Mouse (Mus musculus) left cerebral cortex, postnatal 25 days (tissue): ENCODE measurements at regions not wholly inside any gene's neighbourhood (a gene's known extent, or its start where the extent isn't known, plus 50 kb on each side); places are given as distances from the start of the nearest gene placed in this dataset.
"Not testable (repeated sequence)": the region's sequence is repeated elsewhere in the genome, so short reads cannot be mapped to it uniquely, and the experiment has no call there.

Source experiments
- DNase-seq, 2 experiments: peaks; one replicate each; pipeline ENCODE4 v3.0.0; 2022; ENCODE audit warnings: low spot score in 2 of 2, mixed read lengths in 1 of 2
- intact Hi-C: fragments of 180-260 bp; cut with DNase I; formaldehyde crosslinking; loops from one replicate; pipeline ENCODE4 v1.15.1; 2025

- no peak for DNase-seq
- intact Hi-C loops, result no loop called here
Measured at GRCm38 (mm10) chr10:20891426-20891825, 60.9 kb upstream of the Ahi1 start.

GRCm38 (mm10) chr10:20883618-20884017, 68.7 kb upstream of the Ahi1 start:
- no peak for DNase-seq
- intact Hi-C loops, result no loop called here

DNA sequence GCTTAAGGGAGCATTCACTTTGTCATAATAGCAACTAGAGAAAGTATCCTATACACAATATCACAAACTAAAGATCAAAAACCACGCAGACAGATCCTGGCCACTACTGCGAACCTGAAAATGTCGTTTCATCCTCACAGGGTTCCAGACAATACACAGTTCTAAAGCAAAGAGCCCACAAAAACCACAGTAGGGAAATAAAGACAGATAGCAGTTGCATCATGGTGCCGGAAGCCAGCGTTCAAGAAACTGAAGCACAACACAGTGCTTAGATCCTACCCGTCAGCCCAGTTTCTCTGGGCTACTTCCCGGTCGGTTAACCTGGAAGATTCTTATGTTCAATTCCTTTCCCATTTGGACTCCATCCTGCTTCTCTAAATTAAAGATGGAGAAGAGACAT, 69.7 kb upstream of the Ahi1 start:
- DNase-seq, result no peak
- intact Hi-C loops, result no loop called here

- DNase-seq, result no peak
- intact Hi-C loops, result no loop called here
Measured at GRCm38 (mm10) chr10:20880251-20880650, 72.1 kb upstream of the Ahi1 start.

DNA sequence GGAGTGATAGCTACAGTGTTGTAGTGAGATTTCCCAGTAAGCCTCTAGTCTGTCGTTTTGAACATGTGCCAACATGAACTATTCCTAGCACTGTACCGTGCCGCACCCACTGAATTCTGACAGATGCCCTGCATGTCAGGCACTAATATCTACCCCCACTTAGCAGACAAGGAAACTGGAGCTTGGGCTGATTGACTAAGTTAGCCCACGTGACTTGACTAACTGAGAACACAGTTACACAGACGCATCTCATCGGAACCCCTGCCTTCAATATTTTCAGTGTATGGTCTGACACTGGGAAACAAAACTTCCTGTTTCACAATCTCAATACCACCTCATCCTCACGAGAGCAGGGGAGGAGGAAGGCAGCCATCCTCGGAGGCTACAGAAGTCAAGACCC, 72.9 kb upstream of the Ahi1 start:
- intact Hi-C loops, result no loop called here
- DNase-seq, result no peak

- intact Hi-C loops, result no loop called here
Measured at GRCm38 (mm10) chr10:20867076-20867475, 85.3 kb upstream of the Ahi1 start.

DNA sequence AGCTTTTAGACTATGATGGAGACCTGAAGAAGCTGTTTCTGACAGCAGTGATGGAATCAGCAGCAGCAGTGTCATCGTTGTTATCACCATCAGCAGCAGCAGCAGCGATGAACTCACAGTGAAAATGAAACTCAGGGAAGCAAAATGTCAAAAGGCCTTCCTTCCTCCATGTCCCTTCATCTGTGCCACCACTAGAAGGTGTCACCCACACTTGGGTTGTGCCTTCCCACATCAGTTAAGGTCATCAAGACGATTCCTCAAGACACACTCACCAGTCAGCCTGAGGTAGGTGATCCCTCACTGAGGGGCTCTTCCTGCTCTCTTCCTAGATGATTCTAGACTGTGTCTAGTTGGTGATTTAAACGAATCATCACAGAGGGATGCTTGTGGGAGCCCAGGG, 87.3 kb upstream of the Ahi1 start:
- DNase-seq, result no peak
- intact Hi-C loops, result no loop called here

More at GRCm38 (mm10) chr10:20867076-20867475, 85.3 kb upstream of the Ahi1 start:
- no peak for DNase-seq

GRCm38 (mm10) chr10:20857413-20857812, 94.9 kb upstream of the Ahi1 start:
- no peak for DNase-seq
- intact Hi-C loops, result no loop called here

DNA sequence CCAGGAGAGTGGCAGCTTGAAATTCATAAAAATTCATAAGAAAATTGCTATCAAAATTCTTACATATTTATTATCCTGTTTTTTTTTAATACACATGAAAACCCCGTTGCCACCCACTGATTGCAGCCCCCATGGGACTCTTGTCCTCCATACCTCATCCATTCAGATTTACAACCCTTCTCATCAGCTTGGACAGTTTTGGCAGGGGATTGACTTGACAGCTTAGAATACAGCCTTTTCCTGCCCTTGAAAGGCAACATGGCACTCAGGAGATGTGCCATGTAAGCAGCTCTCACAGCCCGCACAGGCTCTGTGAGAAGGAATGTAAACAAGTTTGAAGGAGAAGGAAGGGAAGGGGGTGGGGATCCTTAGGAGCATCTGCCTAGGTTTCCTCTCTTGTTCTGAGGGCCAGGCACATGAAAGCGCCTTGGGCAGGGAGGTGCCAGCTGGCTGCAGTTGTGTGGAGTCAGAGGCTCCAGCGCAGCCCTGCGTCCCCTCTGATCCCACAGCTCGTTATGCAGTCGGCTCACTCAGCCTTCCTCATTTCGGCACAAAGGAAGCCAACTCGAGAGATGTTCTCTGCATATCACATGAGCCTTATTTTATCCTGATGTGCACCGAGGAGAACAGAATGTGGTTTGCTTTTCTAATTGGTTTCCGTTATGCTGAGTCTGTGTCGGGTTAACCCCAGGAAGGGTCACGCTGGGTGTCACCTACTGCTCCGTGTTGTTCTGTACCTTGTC, 97.6 kb upstream of the Ahi1 start:
- peak; percentile 39 to 64 for DNase-seq
- intact Hi-C loops, result no loop called here

DNA sequence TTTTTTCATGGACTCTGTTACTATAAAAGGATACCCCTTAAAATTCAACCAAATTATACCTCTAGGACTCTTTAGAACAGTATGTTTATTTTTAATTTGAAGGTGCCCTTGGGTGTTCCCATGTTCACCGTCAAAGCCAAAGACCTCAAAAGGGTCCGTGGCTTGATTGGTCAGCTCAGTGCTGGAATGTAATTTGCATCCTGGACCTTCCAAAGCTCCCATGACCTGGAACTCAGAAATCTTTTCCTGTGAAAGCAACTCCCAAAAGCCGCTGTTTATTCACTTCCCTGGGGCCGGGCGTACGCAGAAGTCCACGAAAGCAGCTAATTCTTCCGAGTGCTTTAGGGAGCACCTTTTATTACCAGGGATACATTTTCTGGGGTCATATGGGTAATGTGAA, 105.1 kb upstream of the Ahi1 start:
- intact Hi-C loops, result no loop called here
- no peak for DNase-seq

DNA sequence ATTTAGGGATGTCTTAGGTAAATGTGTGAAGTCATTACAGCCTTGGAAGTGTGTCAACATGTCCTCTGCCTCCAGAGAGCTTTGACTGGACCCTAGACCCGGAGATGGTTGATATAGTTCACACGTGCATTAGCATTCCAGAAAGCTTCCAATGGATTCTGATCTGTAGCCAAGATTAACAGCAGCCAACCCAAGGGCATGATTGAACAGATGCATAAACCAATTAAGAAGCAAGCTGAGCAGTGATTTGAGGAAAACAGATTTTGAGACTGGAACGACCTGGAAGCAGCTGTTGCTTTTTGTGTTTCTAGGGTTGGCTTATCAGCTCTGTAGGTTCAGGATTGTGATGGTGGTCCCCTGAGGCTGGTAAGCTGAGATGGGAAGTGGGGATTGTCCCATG, 109.1 kb upstream of the Ahi1 start:
- DNase-seq, result no peak
- intact Hi-C loops, result no loop called here

GRCm38 (mm10) chr10:20842131-20842530, 110.2 kb upstream of the Ahi1 start:
- intact Hi-C loops, result no loop called here
- no peak for DNase-seq

DNA sequence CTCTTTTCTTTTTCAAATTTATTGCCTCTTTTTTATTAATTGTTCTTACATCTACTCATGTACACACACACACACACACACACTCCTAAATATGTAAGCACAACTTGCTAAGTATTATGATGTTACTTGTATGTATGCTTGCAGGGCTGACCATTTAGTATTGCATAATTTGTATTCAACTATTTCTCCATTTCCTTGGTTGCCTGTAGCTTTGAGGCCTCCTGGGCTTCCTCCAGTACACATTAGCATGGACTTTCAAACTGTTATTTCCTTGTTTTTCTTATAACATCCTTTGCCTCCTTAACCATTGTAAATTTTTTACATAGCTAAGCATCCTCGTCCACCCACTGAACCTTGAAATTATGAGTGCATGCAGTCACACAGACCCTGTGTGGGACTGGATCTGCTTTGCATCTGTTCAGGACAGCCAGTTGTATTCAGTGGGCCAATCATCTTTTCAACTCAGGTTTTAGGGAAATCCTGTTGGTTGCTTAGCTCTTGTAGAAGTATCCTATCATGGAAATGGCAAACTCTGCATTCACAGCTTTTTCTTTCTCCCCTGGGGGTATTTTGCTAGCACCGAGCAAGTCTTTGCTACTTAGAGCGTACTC, 110.8 kb upstream of the Ahi1 start:
- DNase-seq, result no peak
- intact Hi-C loops, result no loop called here

DNA sequence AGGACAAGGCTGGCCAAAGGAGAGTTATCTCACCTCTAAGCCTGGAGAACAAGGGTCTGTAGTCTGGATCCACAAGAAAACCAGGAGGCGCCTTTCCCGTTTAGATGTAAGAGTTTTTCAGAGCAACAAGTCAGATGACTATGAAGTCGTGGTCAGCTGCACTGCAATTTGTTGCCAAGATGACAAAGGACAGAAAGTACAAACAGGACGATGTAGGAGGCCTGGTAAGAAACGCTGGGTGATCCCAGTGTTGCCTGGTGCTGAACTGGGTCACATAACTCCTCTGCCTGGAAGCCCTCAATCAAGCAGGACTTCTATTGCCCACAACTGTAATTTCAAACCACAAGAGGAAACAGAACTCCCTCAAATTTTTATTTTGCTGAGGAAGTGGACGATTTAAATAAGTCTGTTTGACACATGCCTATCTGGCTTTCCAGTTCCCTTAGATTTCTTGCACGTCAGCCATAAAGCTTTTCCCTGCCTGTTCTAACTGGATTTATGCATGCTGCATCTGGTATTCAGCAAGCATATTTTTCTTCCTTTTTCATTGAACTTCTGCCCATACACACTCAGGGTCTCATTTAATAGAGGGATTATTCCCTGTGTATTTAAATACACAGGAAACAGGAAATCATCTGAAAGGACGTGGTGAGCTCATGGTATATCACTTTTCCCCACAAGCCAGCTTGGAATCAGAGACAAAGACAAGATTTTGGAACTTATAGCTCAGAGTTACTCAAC, 113.5 kb upstream of the Ahi1 start:
- DNase-seq, result no peak
- intact Hi-C loops, result no loop called here

GRCm38 (mm10) chr10:20836816-20837215, 111.9 kb upstream of the Pde7b start:
- DNase-seq, intact Hi-C loops: not testable (repeated sequence)

GRCm38 (mm10) chr10:20834806-20835575, 110.1 kb upstream of the Pde7b start:
- no peak for DNase-seq
- intact Hi-C loops, result no loop called here

GRCm38 (mm10) chr10:20828304-20828703, 103.4 kb upstream of the Pde7b start:
- DNase-seq, result no peak
- intact Hi-C loops, result no loop called here

- DNase-seq, result no peak
Measured at GRCm38 (mm10) chr10:20827473-20827872, 102.6 kb upstream of the Pde7b start.

DNA sequence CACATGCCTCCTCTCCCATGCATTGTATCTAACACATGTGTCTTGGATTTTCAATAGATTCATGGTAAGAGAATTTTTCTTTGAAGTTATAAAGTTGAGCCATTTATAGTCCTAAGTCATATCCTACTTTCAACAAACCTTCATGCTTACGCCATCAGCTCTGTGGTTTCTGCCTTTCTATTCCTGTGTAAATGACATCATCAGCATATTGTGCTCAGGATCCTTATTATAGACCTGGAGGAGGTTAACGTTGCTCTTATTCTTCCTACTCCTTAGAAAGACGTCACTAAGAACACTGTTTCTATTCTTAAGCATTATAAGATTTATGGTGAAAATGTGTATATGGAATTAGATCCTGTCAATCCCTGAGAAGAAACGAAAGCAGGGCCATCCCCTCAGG, 93.7 kb upstream of the Pde7b start:
- DNase-seq, result peak in 1 of 2 experiments; percentile 63
- intact Hi-C loops, result loop anchor here (2.0 to 5.0 kb wide), 2 partner anchors 146 to 160 kb away; no protein-coding TSS in a partner anchor

More at GRCm38 (mm10) chr10:20827473-20827872, 102.6 kb upstream of the Pde7b start:
- intact Hi-C loops, result no loop called here

DNA sequence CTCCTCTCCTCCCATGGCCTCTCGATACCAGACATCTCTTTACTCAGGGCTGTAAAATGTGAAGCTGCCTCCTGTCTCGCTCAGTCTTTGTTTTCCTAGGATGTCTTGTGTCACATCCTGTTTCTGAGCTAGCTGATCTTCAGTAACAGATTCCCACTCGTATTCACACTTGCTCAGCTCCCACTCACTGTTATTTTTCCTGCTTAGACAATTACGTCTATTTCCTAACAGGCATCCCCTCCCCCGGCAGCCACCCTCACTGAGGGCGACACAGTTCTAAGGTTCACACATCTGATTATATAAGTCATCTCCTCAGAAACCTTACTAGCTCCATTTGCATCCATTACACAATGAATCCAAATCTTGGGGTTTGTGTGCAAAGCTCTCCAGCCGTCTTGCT, 74.9 kb upstream of the Pde7b start:
- intact Hi-C loops, result no loop called here
- peak; percentile 21 to 82 for DNase-seq
